Mouse (Mus musculus) C2C12 (cell line): ENCODE measurements around the gene Pitx1.

ENCODE experiments used
- CEBPB ChIP-seq: IDR thresholded peaks from one replicate; pipeline ENCODE4 v1.6.1; 2011; ENCODE audit warnings: low read depth, mild to moderate bottlenecking, control low read depth, moderate library complexity
- CTCF ChIP-seq: IDR thresholded peaks from one replicate; pipeline ENCODE4 v1.5.1; 2011; ENCODE audit not compliant: control insufficient read depth, insufficient read depth, insufficient read length
- FOSL1 ChIP-seq: IDR thresholded peaks from one replicate; pipeline ENCODE4 v1.8.0; 2011; ENCODE audit warnings: mild to moderate bottlenecking, low read length; ENCODE audit not compliant: poor library complexity, insufficient read depth, severe bottlenecking
- MAX ChIP-seq: IDR thresholded peaks from one replicate; pipeline ENCODE4 v1.6.1; 2011; ENCODE audit warnings: mild to moderate bottlenecking, control low read depth
- MYOG ChIP-seq: IDR thresholded peaks from one replicate; pipeline ENCODE4 v1.6.1; 2011; ENCODE audit not compliant: control insufficient read depth, insufficient read length; ENCODE audit errors: extremely low read depth

- TF ChIP-seq FOSL1 = no peak
- TF ChIP-seq CTCF = no peak
- no peak for TF ChIP-seq MAX
- TF ChIP-seq MYOG = no peak
- no peak for TF ChIP-seq CEBPB
Measured at GRCm38 (mm10) chr13:55826796-55827678, 9.0 kb downstream of the Pitx1 start.
